Mouse (Mus musculus) liver, embryonic 12.5 days (tissue): ENCODE measurements around the gene Rex1bd. TPM values are rescaled to one million over a fixed set of nuclear protein-coding genes. Genes with fewer than 3 reads are reported as not detected.
"Not testable (repeated sequence)": the region's sequence is repeated elsewhere in the genome, so short reads cannot be mapped to it uniquely, and the experiment has no call there.

Experiments used
- ATAC-seq: fragments of 200-750 bp; cut with Nextera tagmentation; 2 replicates; pipeline ENCODE4 v1.8.0; 2017; ENCODE audit warnings: moderate number of reproducible peaks, mild to moderate bottlenecking, moderate library complexity
- H3K27ac ChIP-seq: fragments of 300-500 bp; sonication (generic); 2 replicates; pipeline ENCODE4 v1.5.1; 2016; ENCODE audit warnings: mild to moderate bottlenecking
- H3K27me3 ChIP-seq: fragments of 300-500 bp; sonication (generic); replicated peaks from 2 replicates; pipeline ENCODE4 v1.6.1; 2016; ENCODE audit warnings: mild to moderate bottlenecking, moderate library complexity
- H3K36me3 ChIP-seq: fragments of 300-500 bp; sonication (generic); 2 replicates; pipeline ENCODE4 v1.6.1; 2016; ENCODE audit warnings: mild to moderate bottlenecking, moderate library complexity
- H3K4me1 ChIP-seq: fragments of 300-500 bp; sonication (generic); 2 replicates; pipeline ENCODE4 v1.6.1; 2016
- H3K4me2 ChIP-seq: fragments of 300-500 bp; sonication (generic); 2 replicates; pipeline ENCODE4 v1.6.1; 2016; ENCODE audit warnings: mild to moderate bottlenecking, moderate library complexity
- H3K4me3 ChIP-seq: fragments of 300-500 bp; sonication (generic); 2 replicates; pipeline ENCODE4 v1.5.1; 2016; ENCODE audit warnings: mild to moderate bottlenecking, moderate library complexity
- H3K9ac ChIP-seq: fragments of 300-500 bp; sonication (generic); 2 replicates; pipeline ENCODE4 v1.6.1; 2016; ENCODE audit warnings: mild to moderate bottlenecking, moderate library complexity
- H3K9me3 ChIP-seq: fragments of 300-500 bp; sonication (generic); replicated peaks from 2 replicates; pipeline ENCODE4 v1.6.1; 2016; ENCODE audit warnings: mild to moderate bottlenecking, moderate library complexity
- WGBS: fragments of 180-500 bp; shearing (Covaris S2); methylation state at CpG from one replicate; pipeline ENCODE4 v1.1.7; 2016; ENCODE audit not compliant: insufficient replicate concordance; 5-methylcytosine and 5-hydroxymethylcytosine counted together
- polyA plus RNA-seq: library from polyadenylated mRNA; unstranded; fragments of >200 nt; fragmentation: Nextera tagmentation; extraction: Ambion mirVana; gene quantifications from 2 replicates; pipeline ENCODE4 v1.2.1, GENCODE M21; 2016

The Rex1bd gene
- polyA plus RNA-seq, 1 experiment from 2014 or later: 85.6 TPM

GRCm38 (mm10) chr8:70527512-70528181 lies 21.1 kb upstream of the Rex1bd start, which contains the start of the genes Fkbp8 and Kxd1:
Gene Fkbp8, plus strand, starts transcription at chr8:70527724.
Gene Kxd1, minus strand, starts transcription at chr8:70527956.
- H3K4me1 ChIP-seq: peaks cover 45% of the 10 kb centered on the region
- WGBS: 1% methylated on average over 46 of the region's 61 CpGs
- no peaks in the 10 kb centered on the region for H3K9me3 ChIP-seq
- peak within 1 kb of the TSS; percentile 75 for H3K4me2 ChIP-seq
- peaks cover 32% of the 10 kb centered on the region for H3K36me3 ChIP-seq
- peak; percentile 83 for ATAC-seq
- H3K27ac ChIP-seq: peak within 1 kb of the TSS; percentile 94
- peak within 1 kb of the TSS; percentile 96 for H3K9ac ChIP-seq
- peak within 1 kb of the TSS; percentile 86 for H3K4me3 ChIP-seq
- no peaks in the 10 kb centered on the region for H3K27me3 ChIP-seq

DNA sequence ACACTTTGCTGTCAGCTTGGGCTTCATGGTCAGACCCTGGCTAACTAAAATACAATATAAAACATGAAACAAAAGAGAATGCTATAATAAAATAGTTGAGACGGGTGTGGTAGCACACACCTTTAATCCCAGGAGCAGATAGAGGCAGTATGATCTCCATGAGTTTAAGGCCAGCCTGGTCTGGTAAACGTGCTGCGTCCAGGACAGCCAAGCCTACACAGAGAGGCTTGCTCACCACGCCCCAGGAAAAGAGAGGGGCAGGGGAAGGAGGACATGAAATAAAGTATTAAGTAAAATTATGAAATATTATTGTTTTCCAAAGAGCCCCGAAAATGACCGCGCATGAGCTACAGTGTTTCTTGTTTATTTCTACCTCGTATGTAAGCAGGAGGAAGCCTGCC lies 20.6 kb upstream of the Rex1bd start:
- no peaks in the 10 kb centered on the region for H3K27me3 ChIP-seq
- H3K4me3 ChIP-seq: peak overlapping the region; percentile 86
- peaks cover 27% of the 10 kb centered on the region for H3K36me3 ChIP-seq
- peaks cover 49% of the 10 kb centered on the region for H3K4me1 ChIP-seq
- H3K9ac ChIP-seq: peak overlapping the region; percentile 96
- WGBS: 3% methylated on average over 8 of the region's 8 CpGs
- peak overlapping the region; percentile 75 for H3K4me2 ChIP-seq
- H3K9me3 ChIP-seq: no peaks in the 10 kb centered on the region
- ATAC-seq: peak; percentile 54
- H3K27ac ChIP-seq: peak overlapping the region; percentile 94

DNA sequence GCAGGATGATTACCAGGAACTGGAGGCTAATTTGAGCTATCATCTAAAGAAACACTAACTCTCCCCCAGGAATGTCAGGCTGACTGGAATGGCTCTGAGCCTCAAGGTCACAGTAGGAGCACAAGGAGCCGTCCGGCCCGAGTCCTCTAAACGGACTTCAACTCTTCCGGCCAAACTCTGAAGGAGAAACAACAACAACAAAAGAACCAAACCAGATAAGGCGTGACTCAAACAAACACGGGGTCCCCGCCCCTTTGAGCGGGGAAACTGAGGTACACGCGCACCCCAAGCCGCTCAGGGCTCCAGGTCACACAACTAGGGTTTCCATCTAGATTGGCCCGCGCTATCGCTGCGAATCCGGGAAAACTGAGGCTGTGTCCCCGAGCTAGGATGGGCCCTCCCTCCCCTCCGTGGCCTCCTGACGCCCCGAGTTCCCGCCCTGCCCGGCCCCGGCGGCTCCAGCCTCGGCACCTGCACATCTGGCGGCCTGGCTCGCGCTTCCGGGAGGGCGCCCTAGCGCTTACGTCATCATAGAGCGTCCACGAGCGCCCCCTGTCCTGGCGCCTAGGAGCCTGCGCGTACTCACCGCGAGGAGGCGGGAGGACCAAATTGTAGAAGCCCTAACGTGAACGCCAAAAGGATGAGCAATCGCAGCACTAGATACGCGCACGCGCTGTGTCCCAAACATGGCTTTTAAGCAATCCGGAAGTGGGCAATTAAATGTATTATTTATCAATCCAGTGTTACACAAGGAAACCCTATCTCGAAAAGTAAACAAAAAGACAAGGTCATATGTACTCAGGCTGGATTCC lies 16.2 kb upstream of the Rex1bd start:
- Histone ChIP-seq H3K36me3 (peaks cover 28% of the 10 kb centered on the region), H3K4me2 (peak overlapping the region; percentile 76), H3K27ac (peak overlapping the region; percentile 88), H3K9me3 (no peaks in the 10 kb centered on the region), H3K4me3 (peak overlapping the region; percentile 74), H3K27me3 (no peaks in the 10 kb centered on the region), H3K4me1 (peaks cover 39% of the 10 kb centered on the region), H3K9ac (peak overlapping the region; percentile 81)
- under 1% methylated on average over 51 of the region's 51 CpGs for WGBS
- peak; percentile 82 for ATAC-seq

GRCm38 (mm10) chr8:70519606-70520005 lies 13.1 kb upstream of the Rex1bd start:
- H3K27me3 ChIP-seq: no peaks in the 10 kb centered on the region
- H3K9me3 ChIP-seq: no peaks in the 10 kb centered on the region
- H3K9ac ChIP-seq: no peak overlapping the region
- peaks cover 31% of the 10 kb centered on the region for H3K4me1 ChIP-seq
- peak overlapping the region; percentile 61 for H3K27ac ChIP-seq
- no peak overlapping the region for H3K4me3 ChIP-seq
- peaks cover 55% of the 10 kb centered on the region for H3K36me3 ChIP-seq
- ATAC-seq: no peak
- 40% methylated on average over 2 of the region's 2 CpGs for WGBS
- H3K4me2 ChIP-seq: no peak overlapping the region

GRCm38 (mm10) chr8:70519043-70519442 lies 12.5 kb upstream of the Rex1bd start:
- Histone ChIP-seq H3K9me3 (no peaks in the 10 kb centered on the region), H3K4me3 (no peak overlapping the region), H3K4me1 (peaks cover 31% of the 10 kb centered on the region), H3K4me2 (no peak overlapping the region), H3K9ac (no peak overlapping the region), H3K36me3 (peaks cover 60% of the 10 kb centered on the region), H3K27me3 (no peaks in the 10 kb centered on the region), H3K27ac (no peak overlapping the region)
- WGBS: 86% methylated on average over 6 of the region's 6 CpGs
- ATAC-seq: no peak

DNA sequence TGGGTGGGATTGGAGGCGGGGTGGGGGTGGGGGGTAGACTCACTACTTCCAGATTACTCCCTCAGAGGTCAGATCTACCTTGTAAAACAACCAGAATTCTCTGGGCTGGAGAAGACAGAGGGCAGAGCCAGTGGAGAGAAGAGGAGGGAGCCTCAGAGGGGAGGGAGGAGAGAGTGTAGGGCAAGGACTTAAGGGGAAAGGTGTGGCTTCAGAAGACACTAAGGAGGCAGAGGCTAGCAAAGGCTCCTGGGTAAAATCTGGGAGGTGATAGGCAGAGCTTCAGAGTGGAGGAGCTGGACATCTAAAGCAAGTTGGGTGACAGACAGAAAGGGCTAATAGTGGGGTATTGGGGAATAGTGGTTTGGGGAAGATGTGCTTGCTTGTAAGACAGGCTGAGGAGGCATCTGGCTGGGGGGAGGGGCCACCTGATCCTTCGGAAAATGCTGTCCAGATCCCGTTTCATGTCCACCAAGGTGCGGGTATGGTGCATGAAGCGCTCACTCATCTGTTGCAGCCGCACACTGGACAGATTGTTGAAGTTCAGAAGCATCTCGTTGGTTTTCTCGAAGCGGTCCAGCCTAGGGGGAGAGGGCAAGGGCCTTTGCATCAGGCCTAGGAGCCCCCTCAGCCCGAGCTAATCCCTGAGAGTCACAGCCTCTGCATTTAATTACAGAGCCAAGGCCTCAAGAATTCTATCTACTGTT lies 11.5 kb upstream of the Rex1bd start:
- 80% methylated on average over 10 of the region's 10 CpGs for WGBS
- ATAC-seq: 0 out of 2 replicates have a peak, but pooled peaks have one; percentile 23
- Histone ChIP-seq H3K9ac (no peak overlapping the region), H3K27me3 (no peaks in the 10 kb centered on the region), H3K4me1 (peaks cover 24% of the 10 kb centered on the region), H3K4me3 (no peak overlapping the region), H3K9me3 (no peaks in the 10 kb centered on the region), H3K27ac (0 out of 2 replicates have a peak overlapping the region, but pooled peaks have one; percentile 22), H3K4me2 (no peak overlapping the region), H3K36me3 (peaks cover 70% of the 10 kb centered on the region)

GRCm38 (mm10) chr8:70513441-70513840 lies 6.9 kb upstream of the Rex1bd start:
- no peak for ATAC-seq
- peak overlapping the region; percentile 98; the same call in 1 of the 2 replicates for H3K27ac ChIP-seq
- H3K4me3 ChIP-seq: no peak overlapping the region
- H3K9me3 ChIP-seq: no peaks in the 10 kb centered on the region
- WGBS: 74% methylated on average over 2 of the region's 2 CpGs
- H3K9ac ChIP-seq: no peak overlapping the region
- H3K36me3 ChIP-seq: peaks cover 66% of the 10 kb centered on the region
- H3K27me3 ChIP-seq: no peaks in the 10 kb centered on the region
- no peak overlapping the region for H3K4me2 ChIP-seq
- H3K4me1 ChIP-seq: peaks cover 41% of the 10 kb centered on the region

DNA sequence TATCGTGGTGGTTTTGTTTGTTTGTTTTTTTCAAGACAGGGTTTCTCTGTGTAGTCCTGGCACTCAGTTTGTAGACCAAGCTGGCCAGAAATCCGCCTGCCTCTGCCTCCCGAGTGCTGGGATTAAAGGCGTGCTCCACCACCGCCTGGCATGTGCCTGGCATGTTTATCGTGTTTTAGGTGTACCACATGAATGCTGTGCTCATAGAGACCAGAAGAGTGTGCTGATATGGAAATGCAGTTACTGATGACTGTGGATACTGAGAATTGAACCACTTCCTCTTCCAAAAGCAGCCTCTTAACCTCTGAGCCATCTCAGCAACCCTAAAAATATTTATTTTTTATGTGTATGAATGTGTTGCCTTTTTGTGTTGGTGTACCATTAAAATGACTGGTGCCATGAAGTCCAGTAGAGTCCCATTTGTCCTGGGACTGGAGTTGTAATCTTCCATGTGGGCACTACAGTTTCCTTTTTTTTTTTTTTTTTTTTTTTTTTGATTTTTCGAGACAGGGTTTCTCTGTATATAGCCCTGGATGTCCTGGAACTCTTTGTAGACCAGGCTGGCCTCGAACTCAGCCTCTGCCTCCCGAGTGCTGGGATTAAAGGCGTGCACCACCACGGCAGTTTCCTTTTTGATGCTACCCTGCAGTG lies 5.8 kb upstream of the Rex1bd start:
- 66% methylated on average over 11 of the region's 11 CpGs for WGBS
- H3K4me2 ChIP-seq: peak overlapping the region; percentile 84
- no peaks in the 10 kb centered on the region for H3K9me3 ChIP-seq
- H3K27ac ChIP-seq: peak overlapping the region; percentile 98
- peaks cover 66% of the 10 kb centered on the region for H3K36me3 ChIP-seq
- no peak for ATAC-seq
- H3K4me1 ChIP-seq: peaks cover 43% of the 10 kb centered on the region
- peak overlapping the region; percentile 99 for H3K9ac ChIP-seq
- peak overlapping the region; percentile 99; the same call in 1 of the 2 replicates for H3K4me3 ChIP-seq
- H3K27me3 ChIP-seq: no peaks in the 10 kb centered on the region

GRCm38 (mm10) chr8:70511770-70512169 lies 5.2 kb upstream of the Rex1bd start:
- ATAC-seq: no peak
- WGBS: 70% methylated on average over 2 of the region's 2 CpGs
- Histone ChIP-seq H3K36me3 (peaks cover 70% of the 10 kb centered on the region), H3K9me3 (no peaks in the 10 kb centered on the region), H3K4me1 (peaks cover 48% of the 10 kb centered on the region), H3K27me3 (no peaks in the 10 kb centered on the region), H3K4me2 (peak overlapping the region; percentile 84), H3K4me3 (peak overlapping the region; percentile 99), H3K27ac (peak overlapping the region; percentile 98), H3K9ac (peak overlapping the region; percentile 99)

DNA sequence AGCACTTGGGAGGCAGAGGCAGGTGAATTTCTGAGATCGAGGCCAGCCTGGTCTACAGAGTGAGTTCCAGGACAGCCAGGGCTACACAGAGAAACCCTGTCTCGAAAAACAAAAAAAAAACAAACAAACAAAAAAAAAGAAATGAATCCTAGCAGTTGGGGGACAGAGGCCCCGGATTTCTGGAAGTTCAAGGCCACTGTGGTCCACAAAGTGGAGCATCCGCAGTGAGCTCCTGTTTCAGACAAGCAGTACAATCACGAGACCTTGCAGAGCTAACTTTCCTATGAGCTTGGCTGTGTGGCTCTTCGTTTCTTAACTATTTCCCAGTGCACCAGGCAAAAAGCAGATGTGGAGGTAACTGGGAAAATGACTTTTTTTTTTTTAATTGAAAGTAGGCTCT lies 4.6 kb upstream of the Rex1bd start:
- WGBS: 43% methylated on average over 6 of the region's 6 CpGs

DNA sequence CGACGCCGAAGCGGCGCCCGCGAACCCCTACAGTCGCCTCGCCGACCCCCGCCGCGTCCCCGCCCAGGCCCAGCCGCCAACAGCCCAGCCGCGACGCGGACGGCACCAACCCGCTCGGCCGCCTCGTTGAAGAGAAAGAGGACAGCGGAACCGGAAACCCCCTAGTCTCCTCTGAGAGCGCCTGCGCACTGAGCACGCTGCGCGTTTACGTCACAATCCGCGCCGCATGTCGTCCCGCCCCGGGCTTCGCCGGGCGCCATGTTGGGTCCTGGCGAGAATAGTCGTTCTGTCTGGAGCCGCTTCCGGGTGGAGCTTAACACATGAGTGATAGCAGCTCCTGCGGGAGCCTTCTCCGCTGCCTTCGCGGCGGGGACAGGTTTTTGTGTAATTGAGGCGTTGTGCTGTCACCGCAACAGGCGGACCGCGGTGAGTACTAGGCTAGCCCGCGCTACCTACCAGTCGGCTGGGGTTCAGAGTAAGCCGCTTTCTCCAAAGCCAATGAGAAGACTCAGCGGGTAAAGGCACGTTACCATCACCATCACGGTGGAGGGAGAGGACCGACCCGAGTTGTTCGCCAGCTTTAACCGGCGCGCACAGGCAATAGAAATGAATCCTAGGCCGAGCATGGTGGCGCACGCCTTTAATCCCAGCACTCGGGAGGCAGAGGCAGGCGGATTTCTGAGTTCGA lies 3.8 kb upstream of the Rex1bd start, which contains the start of gene Uba52:
Gene Uba52 (minus strand): TSS at position 574 of the 688 bp plus-strand sequence.
- H3K27me3 ChIP-seq: no peaks in the 10 kb centered on the region
- H3K27ac ChIP-seq: peak within 1 kb of the TSS; percentile 98
- peak within 1 kb of the TSS; percentile 84 for H3K4me2 ChIP-seq
- H3K9ac ChIP-seq: peak within 1 kb of the TSS; percentile 99
- ATAC-seq: peak; percentile 74
- H3K4me1 ChIP-seq: peaks cover 60% of the 10 kb centered on the region
- peaks cover 56% of the 10 kb centered on the region for H3K36me3 ChIP-seq
- H3K9me3 ChIP-seq: no peaks in the 10 kb centered on the region
- H3K4me3 ChIP-seq: peak within 1 kb of the TSS; percentile 99
- under 1% methylated on average over 71 of the region's 74 CpGs for whole genome bisulfite sequencing

More for the DNA sequence above, 4.6 kb upstream of the Rex1bd start:
- Histone ChIP-seq H3K4me2 (peak overlapping the region; percentile 84), H3K9ac (peak overlapping the region; percentile 99), H3K4me3 (peak overlapping the region; percentile 99), H3K36me3 (peaks cover 64% of the 10 kb centered on the region), H3K27ac (peak overlapping the region; percentile 98), H3K4me1 (peaks cover 52% of the 10 kb centered on the region)
- H3K27me3 ChIP-seq, H3K9me3 ChIP-seq, ATAC-seq: not testable (repeated sequence)
